Mouse (Mus musculus): ENCODE measurements around the gene Chchd3.

- TF ChIP-seq CTCF (IDR thresholded peaks at IDR 0.05; ENCODE audit: low read depth) (no peak), EP300 (IDR thresholded peaks at IDR 0.05; ENCODE audit: low read depth) (no peak)
These were observed 6.4 kb upstream of the Chchd3 start for GRCm38 (mm10) chr6:33066462-33066861.
